Mouse (Mus musculus): Measurements from ENCODE around the gene Pom121.

DNA sequence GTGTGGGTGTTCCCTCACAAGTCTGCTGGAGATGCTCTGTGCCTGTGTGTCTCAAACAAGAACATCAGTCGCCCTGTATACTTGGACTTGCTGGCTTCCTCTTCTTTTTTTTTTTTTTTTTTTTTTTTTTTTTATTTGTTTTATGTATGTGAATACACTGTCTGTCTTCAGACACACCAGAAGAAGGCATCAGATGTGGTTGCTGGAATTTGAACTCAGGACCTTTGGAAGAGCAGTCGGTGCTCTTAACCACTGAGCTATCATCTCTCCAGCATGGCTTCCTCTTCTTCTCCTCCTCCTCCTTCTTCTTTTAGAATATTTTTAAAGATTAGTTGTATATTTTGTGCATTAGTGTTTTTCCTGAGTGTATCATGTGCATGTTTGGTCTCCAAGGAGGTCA, 36.8 kb downstream of the Pom121 start:
- no peak for TF ChIP-seq POLR2A (IDR thresholded peaks at IDR 0.05; ENCODE audit: extremely low read depth, insufficient read depth, low read length)
- TF ChIP-seq CTCF (IDR thresholded peaks at IDR 0.05; ENCODE audit: low read depth, low read length), result no peak

Measured in liver, adult 2 months (tissue).